Mouse (Mus musculus): ENCODE results near the gene Ctbp2.

Gene Ctbp2

DNA sequence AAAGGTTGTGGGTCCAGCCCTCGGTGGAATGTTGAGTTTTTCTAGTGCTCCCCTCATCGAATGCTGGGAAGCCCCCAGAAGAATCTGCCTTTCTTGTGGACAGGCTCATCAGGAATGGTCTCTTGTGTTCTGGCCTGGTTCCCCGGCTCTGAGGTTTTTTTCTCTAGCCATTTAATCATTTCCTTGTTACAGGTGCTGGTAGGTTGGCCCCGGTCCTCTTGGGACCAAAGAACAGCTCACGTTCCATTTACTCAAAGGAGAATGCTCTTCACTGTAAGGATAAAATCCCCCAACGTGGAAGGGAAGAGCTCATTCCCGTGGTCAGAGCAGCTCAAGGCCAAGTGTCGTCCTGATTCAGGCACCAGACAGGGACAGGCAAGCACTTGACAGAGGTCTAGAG lies 114.5 kb downstream of the Ctbp2 start:
- in situ Hi-C loops (cut with MseI, MboI): no loop called here

- in situ Hi-C loops (cut with MseI, MboI): no loop called here
These were observed 115.5 kb downstream of the Ctbp2 start for GRCm38 (mm10) chr7:133008663-133009062.

DNA sequence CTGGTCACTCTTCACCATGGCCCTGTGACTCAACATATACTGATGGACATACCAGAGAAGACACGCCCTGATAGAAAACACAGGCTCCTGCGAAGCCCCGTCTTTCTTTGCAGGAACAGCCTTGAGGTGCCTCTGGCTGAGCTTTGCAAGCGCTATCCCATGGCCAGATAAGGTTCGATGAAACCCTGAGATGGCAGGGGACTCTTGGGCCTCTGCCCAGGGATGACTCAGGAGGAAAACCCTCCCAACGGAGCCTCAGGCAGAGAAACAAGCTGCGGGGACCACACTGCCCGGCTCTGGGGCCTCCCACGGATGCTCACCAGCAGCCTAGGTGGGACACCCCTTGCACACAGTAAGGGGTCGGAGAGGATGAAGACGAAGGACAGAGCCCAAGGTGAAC lies 116.8 kb downstream of the Ctbp2 start:
- in situ Hi-C loops (cut with MseI, MboI): no loop called here

DNA sequence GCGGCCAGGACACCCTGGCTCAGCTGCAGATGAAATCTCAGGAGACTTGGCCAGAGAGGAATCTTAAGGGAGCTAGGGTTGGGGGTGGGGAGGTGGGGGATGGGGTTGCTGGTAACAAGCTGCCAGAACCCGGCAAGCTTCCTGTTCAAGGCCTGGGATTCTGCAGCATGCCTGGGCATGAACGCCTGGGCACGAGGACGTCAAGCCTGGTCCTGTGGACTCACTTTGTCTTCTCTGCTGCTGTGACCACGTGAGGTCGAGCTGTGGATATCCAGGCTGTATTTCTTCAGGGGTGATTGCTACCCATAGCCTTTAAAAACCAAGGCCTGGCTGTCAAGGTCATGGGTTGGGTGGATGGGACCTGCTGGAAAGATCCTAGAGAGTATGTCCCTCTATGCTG lies 118.4 kb downstream of the Ctbp2 start:
- in situ Hi-C loops (cut with MseI, MboI): no loop called here

GRCm38 (mm10) chr7:133003421-133003820 lies 120.7 kb downstream of the Ctbp2 start:
- in situ Hi-C loops (cut with MseI, MboI): no loop called here

DNA sequence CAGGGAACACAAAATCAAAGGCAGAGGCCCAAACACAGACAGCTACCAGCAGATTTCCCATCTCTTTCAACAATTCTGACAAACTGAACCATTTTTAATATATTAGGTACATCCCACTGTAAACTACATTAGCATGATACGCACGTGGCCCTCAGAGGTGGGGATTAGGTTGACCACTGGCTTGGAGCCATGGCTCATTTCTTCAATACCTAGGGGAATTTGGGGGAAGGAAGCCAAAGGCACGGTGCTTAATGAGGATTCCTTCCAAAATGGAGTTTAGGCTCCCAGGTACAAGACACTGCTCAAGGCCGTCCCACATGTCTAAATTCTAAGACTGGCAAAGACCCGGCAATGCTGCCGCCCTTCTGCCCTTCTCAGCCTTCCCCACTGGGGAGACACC lies 121.9 kb downstream of the Ctbp2 start:
- in situ Hi-C loops (cut with MseI, MboI): no loop called here

DNA sequence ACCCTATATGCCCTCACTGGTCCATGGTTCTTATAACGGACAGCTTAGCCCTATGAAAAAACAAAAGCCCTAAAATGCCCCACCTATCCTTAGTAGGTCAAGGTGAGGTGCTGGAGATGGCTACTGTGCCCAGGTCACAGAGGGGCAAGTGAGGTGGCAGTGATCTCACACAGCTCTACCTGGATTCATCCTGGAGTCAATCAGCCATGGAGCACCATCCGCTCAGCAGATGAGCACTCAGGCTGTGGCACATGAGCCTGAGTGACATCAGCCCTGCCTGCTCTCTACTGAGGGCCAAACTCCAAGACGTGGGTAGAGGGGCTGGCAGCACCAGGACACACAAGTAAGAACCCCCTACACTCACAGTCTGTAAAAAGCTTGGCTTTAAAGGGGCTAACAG lies 122.8 kb downstream of the Ctbp2 start:
- in situ Hi-C loops (cut with MseI, MboI): no loop called here

- in situ Hi-C loops (cut with MseI, MboI): no loop called here
These were observed 125.1 kb downstream of the Ctbp2 start for GRCm38 (mm10) chr7:132999061-132999460.

DNA sequence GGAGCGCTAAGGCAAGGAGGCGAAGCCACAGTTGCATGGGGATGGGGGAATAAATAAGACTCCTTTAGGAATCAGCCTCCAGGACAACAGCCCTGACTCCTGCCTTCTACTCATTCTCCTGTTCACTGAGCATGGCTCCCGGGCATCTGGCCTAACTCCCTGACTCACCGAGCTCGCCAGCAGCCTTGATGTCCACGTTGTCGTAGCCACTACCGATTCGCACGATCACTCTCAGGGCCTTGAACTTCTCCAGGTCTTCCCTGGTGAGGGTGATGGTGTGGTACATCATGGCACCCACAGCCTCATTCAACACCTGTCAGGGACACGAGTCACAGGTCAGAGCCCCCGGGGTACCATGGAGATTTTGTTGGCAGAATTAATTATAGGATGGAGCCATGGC lies 125.5 kb downstream of the Ctbp2 start:
- in situ Hi-C loops (cut with MseI, MboI): no loop called here

DNA sequence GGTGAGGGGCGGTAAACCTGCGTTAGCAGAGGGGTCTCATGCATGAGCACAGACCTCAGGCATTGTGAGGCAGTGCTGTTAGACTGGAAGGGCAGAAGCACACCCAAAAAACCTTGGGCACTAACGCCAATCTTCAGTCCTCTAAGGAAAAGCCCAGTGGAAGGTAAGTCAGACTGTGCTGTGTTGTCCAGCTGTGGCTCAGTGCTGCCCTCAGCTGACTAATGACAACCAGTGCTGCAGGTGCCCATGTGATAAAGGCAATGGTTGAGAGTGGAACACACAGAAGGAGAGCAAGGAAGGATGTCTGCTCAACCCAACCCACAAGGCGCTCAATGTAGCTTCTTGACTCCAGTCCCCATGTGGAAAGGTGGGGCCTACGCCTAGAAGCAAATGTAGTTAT lies 127.8 kb downstream of the Ctbp2 start:
- in situ Hi-C loops (cut with MseI, MboI): no loop called here

DNA sequence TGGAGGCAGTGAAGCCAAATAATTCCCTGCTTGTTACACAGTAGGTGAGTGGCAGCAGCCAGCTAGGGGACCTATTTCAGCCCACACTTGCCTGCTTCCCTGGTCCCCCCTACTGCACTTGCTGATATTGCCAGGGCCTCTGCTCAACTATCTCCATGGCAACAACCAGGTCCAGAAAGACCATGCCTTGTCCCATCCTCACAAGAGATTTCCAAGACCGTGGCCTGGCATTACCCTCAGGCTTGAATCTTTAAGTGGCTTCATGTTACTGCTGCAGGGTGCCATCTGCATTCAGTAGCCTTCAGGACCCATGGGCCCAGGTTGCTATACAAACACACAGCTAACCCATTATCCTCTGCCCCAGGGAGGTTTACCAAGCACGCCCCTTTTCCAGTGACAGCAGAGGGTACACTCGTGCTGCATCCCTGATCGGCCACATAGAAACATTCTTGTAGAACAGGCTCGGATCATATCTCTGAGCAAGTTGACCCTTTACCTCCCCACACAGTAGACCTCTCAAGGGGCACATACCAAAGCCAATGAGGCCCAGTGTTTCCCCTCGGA lies 129.4 kb downstream of the Ctbp2 start:
- in situ Hi-C loops (cut with MseI, MboI): no loop called here

GRCm38 (mm10) chr7:132994120-132994519 lies 130.0 kb downstream of the Ctbp2 start:
- in situ Hi-C loops (cut with MseI, MboI): no loop called here

GRCm38 (mm10) chr7:132992967-132993615 lies 131.1 kb downstream of the Ctbp2 start:
- in situ Hi-C loops (cut with MseI, MboI): no loop called here

- in situ Hi-C loops (cut with MseI, MboI): no loop called here
These were observed 132.8 kb downstream of the Ctbp2 start for GRCm38 (mm10) chr7:132991240-132991900.

GRCm38 (mm10) chr7:132989839-132990238 lies 134.3 kb downstream of the Ctbp2 start:
- in situ Hi-C loops (cut with MseI, MboI): no loop called here

DNA sequence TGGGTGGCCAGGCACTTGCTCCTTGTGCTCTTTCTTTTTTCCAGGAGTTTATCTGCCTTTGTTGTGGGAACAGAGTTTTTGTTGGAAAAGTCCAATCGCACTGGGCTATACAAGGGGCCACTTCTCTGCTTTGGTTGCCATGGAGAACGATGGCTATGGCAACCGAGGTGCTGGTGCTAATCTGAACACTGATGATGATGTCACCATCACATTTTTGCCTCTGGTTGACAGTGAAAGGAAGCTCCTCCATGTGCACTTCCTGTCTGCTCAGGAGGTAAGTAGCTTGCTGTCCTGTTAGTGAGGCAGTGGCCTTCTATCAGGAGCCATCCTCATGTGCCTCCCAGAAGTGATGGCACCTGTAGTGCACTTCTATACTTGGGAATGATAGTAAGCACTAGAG lies 141.5 kb downstream of the Ctbp2 start:
- in situ Hi-C loops (cut with MseI, MboI): no loop called here

- in situ Hi-C loops (cut with MseI, MboI): no loop called here
These were observed 146.2 kb downstream of the Ctbp2 start for GRCm38 (mm10) chr7:132977981-132978380.

DNA sequence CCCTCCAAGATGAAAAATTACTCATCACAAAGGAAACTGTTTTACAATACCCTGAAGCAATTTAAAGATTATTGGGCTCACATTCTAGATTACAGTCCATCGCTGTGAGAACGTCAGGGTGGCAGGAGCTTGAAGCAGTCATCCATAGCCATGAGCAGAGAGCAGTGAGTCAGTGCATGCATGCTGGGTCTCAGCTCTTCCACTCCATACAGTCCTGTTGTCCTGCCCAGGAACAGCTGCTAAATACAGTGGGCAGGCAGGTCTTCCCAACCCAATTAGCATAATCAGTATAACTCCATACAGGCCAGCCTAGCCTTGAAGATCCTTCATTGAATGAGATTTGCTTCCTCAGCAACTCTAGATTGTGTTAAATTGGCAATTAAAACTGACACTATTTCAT lies 148.1 kb downstream of the Ctbp2 start:
- in situ Hi-C loops (cut with MseI, MboI): no loop called here

GRCm38 (mm10) chr7:132972079-132972478 lies 152.1 kb downstream of the Ctbp2 start:
- in situ Hi-C loops (cut with MseI, MboI): no loop called here

DNA sequence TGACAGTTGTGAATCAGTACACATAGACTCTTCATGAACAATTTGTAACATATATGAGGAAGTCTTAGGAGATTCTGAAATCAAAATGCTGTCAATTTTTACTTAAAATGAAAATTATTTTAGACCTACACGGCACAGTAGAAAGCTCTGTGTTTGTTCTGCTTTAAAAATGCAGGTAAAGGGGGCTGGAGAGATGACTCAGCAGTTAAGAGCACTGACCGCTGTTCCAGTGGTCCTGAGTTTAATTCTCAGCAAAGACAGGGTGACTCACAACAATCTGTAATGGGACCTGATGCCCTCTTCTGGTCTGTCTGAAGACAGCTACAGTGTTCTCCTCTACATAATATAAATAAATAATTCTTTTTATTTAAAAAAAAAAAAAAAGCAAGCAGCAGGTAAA lies 158.4 kb downstream of the Ctbp2 start:
- in situ Hi-C loops (cut with MseI, MboI): no loop called here

DNA sequence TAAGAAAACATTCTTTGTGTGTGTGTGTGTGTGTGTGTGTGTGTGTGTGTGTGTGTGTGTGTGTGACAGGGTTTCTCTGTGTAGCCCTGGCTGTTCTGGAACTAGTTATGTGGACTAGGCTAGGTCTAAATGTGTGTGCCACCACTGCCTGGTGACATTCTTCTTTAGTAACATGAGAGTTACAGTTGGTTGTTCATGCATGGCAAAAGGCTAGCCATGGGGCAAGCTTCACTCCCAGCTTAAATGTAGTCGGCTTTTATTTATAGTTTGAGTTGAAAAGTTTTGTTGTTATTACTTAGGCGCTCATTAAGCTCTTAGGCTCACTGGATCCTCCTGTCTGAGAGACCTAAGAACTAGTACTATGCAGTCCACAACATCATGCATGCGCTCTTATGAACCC lies 159.8 kb downstream of the Ctbp2 start:
- in situ Hi-C loops (cut with MseI, MboI): no loop called here

GRCm38 (mm10) chr7:132950613-132951012 lies 173.5 kb downstream of the Ctbp2 start:
- in situ Hi-C loops (cut with MseI, MboI): no loop called here

- in situ Hi-C loops (cut with MseI, MboI): no loop called here
These were observed 174.2 kb downstream of the Ctbp2 start for GRCm38 (mm10) chr7:132949968-132950367.

All from mouse trophoblast stem cell (cell line).